Mouse (Mus musculus): ENCODE measurements at regions not wholly inside any gene's neighbourhood (a gene's known extent, or its start where the extent isn't known, plus 50 kb on each side); places are given as distances from the start of the nearest gene placed in this dataset.

DNA sequence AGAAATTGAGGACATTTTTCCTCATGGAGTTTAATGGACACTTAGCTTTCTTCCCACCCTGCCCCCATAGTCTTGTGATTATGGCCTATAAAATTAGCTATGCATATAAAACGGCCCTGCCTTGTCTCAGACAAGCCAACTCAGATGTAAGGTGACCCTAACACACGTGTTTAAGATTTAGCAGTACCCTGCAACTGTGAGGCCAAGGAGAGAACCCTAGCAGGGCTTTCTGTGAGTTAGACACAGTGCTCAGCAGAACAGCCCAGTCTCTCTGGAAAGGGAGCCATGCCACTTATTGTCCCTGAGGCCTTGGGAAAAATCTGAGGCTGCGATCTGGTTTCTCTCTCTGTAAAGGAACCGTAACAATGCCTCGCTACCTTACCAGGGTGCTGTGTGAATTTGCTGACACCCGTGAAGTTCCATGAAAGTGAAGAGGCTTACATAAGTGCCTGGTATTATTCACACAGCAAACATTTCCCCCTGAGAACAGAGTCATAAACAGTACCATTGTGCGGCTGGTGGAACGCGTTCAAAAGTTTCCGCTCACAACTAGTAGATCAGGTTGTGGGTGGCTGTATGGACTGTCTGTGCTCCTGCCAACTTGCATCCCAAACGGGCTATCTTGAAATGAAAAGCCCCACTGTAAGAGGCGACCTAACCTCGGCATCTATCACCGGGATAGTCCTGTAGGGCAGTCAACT, 162.3 kb upstream of the Ankrd55 start:
- no peak for DNase-seq (ENCODE audit: extremely low spot score)

DNA sequence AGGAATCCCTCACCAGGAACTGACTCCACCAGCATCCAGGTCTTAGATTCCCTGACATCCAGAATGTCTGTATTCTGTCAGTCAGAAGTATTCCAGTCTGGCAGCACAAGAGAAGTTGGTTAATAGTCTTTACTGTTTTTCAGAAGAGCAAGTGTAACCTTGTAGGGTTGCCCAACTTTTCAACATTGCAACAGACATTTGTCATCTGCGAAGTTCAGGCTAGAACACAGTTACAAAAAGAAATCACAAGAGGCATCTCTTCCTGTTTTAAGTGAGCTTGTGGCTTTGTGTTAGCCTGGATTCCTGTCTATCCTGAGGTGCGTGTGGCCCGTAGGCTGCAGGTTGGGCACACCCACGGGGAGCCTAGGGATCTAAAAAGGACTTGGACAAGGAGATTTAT, 158.0 kb upstream of the Ankrd55 start:
- no peak for DNase-seq (ENCODE audit: extremely low spot score)

- DNase-seq (ENCODE audit: extremely low spot score): no peak
These were observed 157.5 kb upstream of the Ankrd55 start for GRCm38 (mm10) chr13:112130774-112131173.

DNA sequence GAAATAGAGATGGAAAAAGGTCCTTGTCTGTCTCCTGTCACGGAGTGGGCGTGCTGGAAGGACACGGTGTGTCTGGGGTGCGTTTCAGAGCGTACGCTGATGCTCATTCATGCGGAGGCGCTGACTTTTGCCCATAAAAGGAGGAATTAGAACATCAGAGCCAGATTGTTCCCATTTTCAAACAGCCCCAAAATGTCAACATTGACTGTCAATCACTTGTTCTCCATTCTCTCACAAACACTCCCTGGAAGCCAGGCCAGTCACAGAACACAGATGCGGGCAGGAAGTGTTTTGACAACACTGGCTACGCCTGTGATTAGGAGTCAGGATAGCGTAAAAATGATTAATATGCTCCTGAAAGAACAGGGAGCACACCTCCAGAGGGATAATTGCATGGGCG, 157.1 kb upstream of the Ankrd55 start:
- no peak for DNase-seq (ENCODE audit: extremely low spot score)

GRCm38 (mm10) chr13:112133736-112134135, 154.5 kb upstream of the Ankrd55 start:
- DNase-seq (ENCODE audit: extremely low spot score): no peak

GRCm38 (mm10) chr13:112134701-112135100, 153.6 kb upstream of the Ankrd55 start:
- DNase-seq (ENCODE audit: extremely low spot score): no peak

GRCm38 (mm10) chr13:112135777-112136176, 152.5 kb upstream of the Ankrd55 start:
- DNase-seq (ENCODE audit: extremely low spot score): no peak

DNA sequence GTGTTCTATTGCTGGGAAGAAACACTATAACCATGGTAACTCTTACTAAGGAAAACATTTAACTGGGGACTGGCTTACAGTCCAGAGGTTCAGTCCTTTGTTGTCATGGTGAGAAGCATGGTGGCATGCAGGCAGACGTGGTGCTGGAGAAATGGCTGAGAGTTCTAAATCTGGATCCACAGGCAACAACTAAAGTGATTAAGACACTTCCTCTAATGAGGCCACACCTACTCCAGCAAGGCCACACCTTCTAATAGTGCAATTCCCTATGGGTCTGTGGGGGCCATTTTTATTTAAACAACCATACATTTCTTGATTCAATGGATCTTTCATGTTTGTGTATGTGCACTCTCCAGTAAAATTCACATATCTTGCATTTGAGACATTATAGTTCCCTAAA, 151.4 kb upstream of the Ankrd55 start:
- DNase-seq (ENCODE audit: extremely low spot score): no peak

GRCm38 (mm10) chr13:112140871-112141270, 147.4 kb upstream of the Ankrd55 start:
- DNase-seq (ENCODE audit: extremely low spot score): no peak

DNA sequence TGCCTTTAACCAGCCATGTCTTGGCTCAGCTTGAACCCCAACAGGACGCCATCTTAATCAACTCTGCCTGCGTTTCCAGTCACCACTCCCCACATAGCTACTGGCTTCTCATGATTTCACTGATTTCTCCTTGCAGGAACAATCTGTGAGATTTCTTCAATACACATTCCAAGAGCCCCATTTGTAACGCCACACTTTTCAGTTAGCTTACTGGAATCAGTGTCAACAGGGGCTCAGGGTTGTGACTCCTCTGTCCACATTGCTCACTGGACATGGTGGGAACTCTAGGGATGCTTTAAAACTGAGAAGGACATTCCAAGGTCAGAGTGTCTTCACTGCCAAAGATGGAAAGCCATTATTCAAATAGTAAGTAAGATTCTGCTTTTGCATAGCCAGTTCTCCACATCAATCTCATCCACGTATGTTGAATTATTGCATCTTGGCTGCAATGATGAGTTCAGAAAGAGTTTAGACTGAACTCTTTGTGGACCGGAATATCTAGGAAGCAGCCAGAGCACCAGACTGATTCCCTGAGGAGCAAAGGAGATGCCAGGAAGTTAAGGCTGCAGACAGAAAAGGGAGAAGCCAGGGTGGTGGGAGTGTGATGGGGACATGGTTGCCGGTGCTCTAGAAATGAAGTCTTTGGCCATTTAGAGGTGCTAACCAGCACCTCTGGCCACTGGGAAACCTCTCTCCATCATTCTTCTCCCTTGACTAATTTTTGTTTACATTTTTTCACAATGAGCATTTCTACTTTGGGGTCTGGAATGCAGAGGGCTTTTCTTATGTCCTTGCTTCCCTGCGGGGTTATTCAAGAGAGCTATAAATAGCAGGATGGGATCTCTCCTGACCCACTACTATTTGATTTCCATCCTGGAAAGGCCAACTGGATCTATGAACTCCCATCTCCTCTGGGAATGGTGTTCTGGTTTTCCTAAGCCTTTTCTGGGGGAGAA, 143.6 kb upstream of the Ankrd55 start:
- no peak for DNase-seq (ENCODE audit: extremely low spot score)

- peak; percentile 64 for DNase-seq (ENCODE audit: extremely low spot score)
These were observed 135.4 kb upstream of the Ankrd55 start for GRCm38 (mm10) chr13:112152614-112153550.

GRCm38 (mm10) chr13:112153681-112154127, 134.5 kb upstream of the Ankrd55 start:
- DNase-seq (ENCODE audit: extremely low spot score): peak; percentile 22

DNA sequence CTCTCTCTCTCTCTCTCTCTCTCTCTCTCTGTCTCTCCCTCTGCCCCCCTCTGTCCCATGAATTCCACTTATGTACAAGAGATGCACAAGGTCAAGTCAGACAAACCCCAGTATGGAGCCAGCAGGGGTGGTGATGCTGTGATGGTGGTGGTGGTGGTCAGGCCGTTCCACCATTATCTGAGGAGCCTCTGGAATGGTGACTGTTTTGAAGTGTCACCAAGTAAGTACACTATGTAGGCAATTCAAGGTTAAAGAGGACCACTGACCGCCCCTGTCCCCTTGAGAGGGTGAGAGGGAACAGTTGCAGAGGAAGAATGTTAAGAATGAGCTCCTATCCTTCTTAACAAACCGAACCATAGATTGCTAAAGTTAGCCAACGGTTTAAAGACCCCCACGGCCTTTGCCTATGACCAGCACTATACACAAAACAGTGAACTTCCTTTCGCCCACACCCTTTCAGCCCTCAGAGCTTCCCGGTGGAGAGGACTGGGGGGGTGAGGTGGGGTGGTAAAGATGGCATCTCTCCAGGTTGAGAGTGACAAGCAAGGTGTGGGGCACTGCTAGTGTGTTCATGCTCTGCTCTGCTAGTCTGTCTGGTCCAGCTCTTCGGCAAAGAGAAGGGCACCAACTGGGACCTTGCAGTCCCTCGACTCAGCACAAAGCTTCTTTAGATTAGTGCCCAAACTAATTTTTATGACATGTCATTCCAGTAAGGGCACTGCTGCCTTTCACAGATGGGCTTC, 128.7 kb upstream of the Ankrd55 start:
- DNase-seq (ENCODE audit: extremely low spot score): no peak

DNA sequence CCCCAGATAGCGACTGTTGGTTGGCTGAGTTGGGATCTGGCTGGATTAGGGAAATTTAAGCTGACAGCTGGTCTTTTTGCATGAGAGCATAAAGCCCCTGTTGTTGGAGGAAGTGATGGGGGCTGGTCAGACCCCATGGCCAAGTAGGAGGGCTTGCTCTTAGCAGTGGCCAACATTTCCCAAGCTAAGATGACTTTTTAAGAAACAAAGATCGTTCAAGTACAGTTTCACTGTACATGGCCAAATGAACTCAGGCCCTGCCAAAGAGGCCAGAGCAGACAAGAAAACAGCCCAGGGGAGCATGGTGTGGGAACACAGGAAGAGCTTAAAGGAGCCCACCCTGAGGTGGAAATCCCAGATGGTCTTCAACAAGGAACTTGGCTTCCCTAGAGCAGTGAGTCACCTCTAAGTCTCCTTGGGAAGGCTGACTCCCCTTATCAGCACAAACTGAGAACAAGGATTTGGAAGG, 128.0 kb upstream of the Ankrd55 start:
- no peak for DNase-seq (ENCODE audit: extremely low spot score)

- DNase-seq (ENCODE audit: extremely low spot score): no peak
These were observed 127.5 kb upstream of the Ankrd55 start for GRCm38 (mm10) chr13:112160726-112161125.

DNA sequence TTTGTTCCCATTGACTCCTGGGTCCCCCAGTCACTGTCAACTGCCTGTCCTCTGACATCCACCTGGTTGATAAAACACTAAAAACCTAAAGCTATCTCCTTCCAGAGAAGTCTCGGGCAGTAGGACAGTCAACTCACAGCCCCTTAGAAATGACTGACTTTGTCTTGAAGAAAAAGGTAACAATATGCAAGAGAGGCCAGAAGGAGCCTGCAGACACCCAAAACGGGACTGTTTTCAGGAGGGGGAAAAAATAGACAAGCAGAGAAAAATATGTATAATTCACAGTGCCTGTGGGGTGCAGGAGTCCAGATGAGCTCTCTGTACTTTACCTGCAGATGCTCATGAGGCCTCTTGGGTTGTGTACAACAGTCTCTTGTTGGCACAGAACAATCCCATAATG, 126.4 kb upstream of the Ankrd55 start:
- DNase-seq (ENCODE audit: extremely low spot score): no peak

DNA sequence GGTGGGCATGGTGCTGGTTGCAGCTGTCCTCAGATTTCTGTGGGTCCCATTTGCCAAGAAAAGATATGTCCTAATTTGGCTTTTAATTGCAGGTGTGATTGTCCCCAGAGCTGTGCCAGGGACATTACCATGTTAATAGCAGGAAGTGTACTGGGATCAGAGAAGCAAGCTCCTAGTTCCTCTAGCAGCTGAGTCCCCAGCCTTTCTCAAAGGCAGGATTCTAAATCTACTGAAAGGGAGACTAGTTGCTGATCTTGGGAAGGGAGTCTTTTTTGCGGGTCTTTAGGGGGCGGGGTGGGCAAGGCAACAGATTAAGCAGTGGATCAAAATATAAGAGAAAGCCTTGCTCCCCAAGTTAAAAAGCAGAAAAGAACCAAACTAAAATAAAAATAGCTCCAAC, 122.3 kb upstream of the Ankrd55 start:
- no peak for DNase-seq (ENCODE audit: extremely low spot score)

DNA sequence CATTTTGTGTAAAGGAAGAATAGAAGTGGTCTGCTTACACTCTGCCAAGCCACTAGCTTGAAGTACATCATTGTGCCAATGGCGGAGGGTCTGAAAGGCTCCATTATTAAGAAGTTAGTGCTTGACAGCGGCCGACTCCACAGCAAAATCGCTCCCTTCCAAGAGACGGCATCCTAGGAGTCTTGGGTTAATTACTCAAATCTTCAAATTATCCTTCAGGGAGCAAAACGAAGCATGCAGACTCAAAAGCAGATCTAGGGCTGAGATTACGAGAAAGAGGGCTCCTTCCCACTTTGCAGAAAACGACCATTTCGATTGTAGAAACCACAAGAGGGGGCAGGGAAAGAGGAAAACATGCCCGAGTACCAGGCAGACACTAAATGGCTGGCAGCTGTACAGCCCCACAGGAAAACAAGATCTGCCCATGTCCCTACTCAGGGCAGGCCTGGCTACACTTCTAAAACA, 121.9 kb upstream of the Ankrd55 start:
- no peak for DNase-seq (ENCODE audit: extremely low spot score)

DNA sequence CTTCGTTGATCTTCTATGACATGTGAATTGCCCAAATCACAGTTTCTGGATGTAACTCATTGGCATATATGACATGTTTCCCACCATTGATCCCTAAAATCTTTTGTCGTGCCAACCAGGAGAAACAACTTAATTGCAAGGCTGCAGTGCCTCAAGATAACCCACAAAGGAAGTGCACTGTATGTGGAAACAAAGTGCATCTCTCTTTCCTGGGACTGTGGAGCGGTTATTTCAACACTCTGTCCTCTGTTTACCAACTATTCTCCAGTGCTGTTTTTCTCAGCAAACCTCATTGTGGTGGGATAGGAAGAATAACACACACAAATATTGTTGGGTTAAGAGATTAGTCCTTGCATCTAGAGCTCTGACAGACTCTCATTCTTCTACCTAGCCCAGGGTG, 119.8 kb upstream of the Ankrd55 start:
- no peak for DNase-seq (ENCODE audit: extremely low spot score)

- DNase-seq (ENCODE audit: extremely low spot score): no peak
These were observed 117.4 kb upstream of the Ankrd55 start for GRCm38 (mm10) chr13:112170872-112171271.
